Mouse (Mus musculus) layer of hippocampus, adult 2 months (tissue): ENCODE measurements around the gene Chrd. TPM values are rescaled to one million over a fixed set of nuclear protein-coding genes. Genes with fewer than 3 reads are reported as not detected.
A peak's percentile ranks its signal among the peaks of the same experiment; 100 is the strongest.

Experiments used
- DNase-seq, 2 experiments: peaks; one replicate each; pipeline ENCODE4 v3.0.0; 2022; ENCODE audit warnings: low spot score in 2 of 2
- H3K27ac ChIP-seq: fragments of 200-600 bp; 2 replicates; pipeline ENCODE4 v1.8.1; 2022
- H3K4me3 ChIP-seq: fragments of 200-600 bp; 2 replicates; pipeline ENCODE4 v1.8.1; 2022; ENCODE audit warnings: mild to moderate bottlenecking
- CTCF ChIP-seq: fragments of 200-600 bp; conservative IDR thresholded peaks from 2 replicates; pipeline ENCODE4 v1.8.1; 2022; ENCODE audit warnings: antibody characterized with exemption, mild to moderate bottlenecking, moderate library complexity
- total RNA-seq, 2 experiments: library from RNA; stranded (reverse); gene quantifications; 2 replicates each; pipeline ENCODE4 v1.2.3; 2021

The Chrd gene
- total RNA-seq, 2 experiments from 2014 or later: 87.0 to 90.7 TPM

- no peak overlapping the region for H3K27ac ChIP-seq
- no peak overlapping the region for H3K4me3 ChIP-seq
- DNase-seq: no peak
- TF ChIP-seq CTCF: peak; percentile 76
These were observed 32.3 kb downstream of the Chrd start for GRCm38 (mm10) chr16:20765244-20765643.

- no peak overlapping the region for H3K4me3 ChIP-seq
- TF ChIP-seq CTCF: no peak
- no peak for DNase-seq
- no peak overlapping the region for H3K27ac ChIP-seq
These were observed 42.1 kb downstream of the Chrd start for GRCm38 (mm10) chr16:20775021-20775420.

DNA sequence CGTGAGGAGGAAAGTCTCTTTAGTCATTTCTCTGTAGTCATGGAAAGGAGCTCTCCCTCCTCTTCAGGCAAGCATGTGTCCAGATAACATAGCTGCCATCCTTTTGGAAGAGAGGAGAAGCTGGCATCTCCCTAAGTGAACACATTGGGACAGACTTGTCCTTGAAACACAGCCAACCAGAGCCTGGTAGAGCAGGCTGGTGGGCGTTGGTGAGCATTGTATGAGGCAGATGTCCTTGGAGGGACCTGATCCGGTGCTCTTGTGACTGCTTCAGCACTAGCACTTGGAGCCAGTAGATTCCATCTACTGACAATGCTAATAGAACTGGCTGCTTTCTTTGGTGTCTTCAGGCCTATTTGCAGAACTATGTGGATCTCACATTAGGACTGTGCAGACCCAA lies 46.9 kb downstream of the Chrd start:
- H3K4me3 ChIP-seq: no peak overlapping the region
- DNase-seq: peak in 1 of 2 experiments; percentile 33
- H3K27ac ChIP-seq: no peak overlapping the region
- TF ChIP-seq CTCF: no peak

DNA sequence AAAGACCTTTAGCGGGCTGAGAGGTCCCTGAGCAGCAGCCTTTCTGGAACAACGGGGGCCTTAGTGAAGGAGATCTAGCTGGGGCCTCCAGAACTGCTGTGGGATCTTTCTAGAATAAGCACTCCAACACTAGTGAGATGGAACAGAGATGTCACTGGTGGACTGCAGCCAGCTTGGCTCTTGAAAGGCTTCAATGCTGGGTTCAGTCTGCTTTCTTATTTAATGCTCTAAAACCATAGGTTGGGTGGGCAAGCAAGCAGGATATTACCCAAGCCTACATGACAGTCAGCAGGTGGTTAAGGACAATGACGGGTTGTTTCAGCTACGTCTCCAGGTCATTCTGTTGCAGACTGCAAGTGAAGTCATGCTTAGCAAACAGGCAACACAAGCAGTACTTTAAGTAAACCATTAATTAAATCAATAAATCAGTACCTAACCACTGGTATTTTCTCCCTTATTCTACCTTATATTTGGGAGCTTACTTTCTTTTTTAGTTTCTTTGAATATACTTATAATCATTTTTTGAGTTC lies 48.2 kb downstream of the Chrd start:
- no peak overlapping the region for H3K27ac ChIP-seq
- TF ChIP-seq CTCF: no peak
- no peak for DNase-seq
- H3K4me3 ChIP-seq: no peak overlapping the region

DNA sequence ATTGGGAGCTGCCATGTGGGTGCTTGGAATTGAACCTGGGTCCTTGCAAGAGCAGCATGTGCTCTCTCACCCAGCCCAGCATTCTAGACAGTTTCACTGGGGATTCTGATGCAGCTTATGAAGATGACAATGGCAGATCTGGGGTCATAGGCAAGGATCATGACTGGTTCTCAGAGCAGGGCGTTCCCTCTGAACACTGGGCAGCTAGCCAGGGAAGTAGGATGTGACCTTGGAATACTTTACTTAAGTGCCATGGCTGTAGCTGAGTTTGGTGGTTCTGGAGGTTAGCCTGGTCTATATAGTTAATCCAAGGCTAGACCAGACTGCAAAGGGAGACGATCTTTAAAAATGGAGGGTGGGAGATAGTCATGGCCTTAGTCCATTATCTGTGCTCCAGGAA lies 51.0 kb downstream of the Chrd start:
- DNase-seq: no peak
- Histone ChIP-seq H3K4me3 (no peak overlapping the region), H3K27ac (no peak overlapping the region)
- no peak for TF ChIP-seq CTCF

GRCm38 (mm10) chr16:20784754-20785153 lies 51.8 kb downstream of the Chrd start:
- no peak for TF ChIP-seq CTCF
- DNase-seq: no peak
- no peak overlapping the region for H3K4me3 ChIP-seq
- H3K27ac ChIP-seq: no peak overlapping the region

DNA sequence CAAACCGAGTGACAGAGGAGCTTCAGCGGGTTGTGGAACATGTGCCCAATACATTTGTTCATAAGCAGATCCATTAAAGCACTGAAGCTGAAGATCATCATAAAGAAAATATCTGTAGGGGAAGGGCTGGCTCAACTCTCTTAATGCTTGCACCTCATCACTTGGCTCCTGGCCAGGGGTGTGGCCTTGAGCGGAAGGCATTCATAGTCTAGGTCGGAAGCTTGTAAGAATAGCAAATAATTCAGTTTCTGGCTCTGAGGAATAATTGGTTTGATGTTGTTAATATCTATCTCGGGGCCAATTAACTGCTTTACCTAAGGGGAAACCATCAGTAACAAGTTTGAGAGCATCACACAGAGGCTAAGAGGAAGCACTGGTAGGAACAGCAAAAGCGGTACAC lies 53.6 kb downstream of the Chrd start:
- Histone ChIP-seq H3K27ac (no peak overlapping the region), H3K4me3 (no peak overlapping the region)
- no peak for TF ChIP-seq CTCF
- DNase-seq: no peak

- DNase-seq: no peak
- no peak overlapping the region for H3K27ac ChIP-seq
- H3K4me3 ChIP-seq: no peak overlapping the region
- TF ChIP-seq CTCF: no peak
These were observed 58.9 kb downstream of the Chrd start for GRCm38 (mm10) chr16:20791803-20792202.

Other genes with a start within 250 kb of the Chrd start
- gene Eif2b5, start 234.3 kb upstream of the Chrd start, total RNA-seq: 10 to 100 TPM; 48.9 to 50.4 TPM
- gene Dvl3, start 216.1 kb upstream of the Chrd start, total RNA-seq: 10 to 100 TPM; 56.5 to 56.9 TPM
- 100 to 1,000 TPM; 712 to 736 TPM for gene Ap2m1, start 197.6 kb upstream of the Chrd start, total RNA-seq
- gene Abcf3, start 184.6 kb upstream of the Chrd start, total RNA-seq: 10 to 100 TPM; 85.1 to 93.0 TPM
- gene Vwa5b2, start 143.7 kb upstream of the Chrd start, total RNA-seq: 10 to 100 TPM; 25.2 to 27.2 TPM
- gene Eef1akmt4, start 121.5 kb upstream of the Chrd start, total RNA-seq: 1 to 10 TPM; 2.4 to 3.2 TPM
- not detected for gene Gm49333, start 121.5 kb upstream of the Chrd start, total RNA-seq
- gene Alg3, start 121.4 kb upstream of the Chrd start, total RNA-seq: 10 to 100 TPM in 1 of 2 experiments, 1 to 10 TPM in 1; 9.7 to 15.4 TPM
- gene Camk2n2, start 111.8 kb upstream of the Chrd start, total RNA-seq: 10 to 100 TPM; 69.1 to 84.4 TPM
- 10 to 100 TPM; 34.4 to 36.1 TPM for gene Ece2, start 103.3 kb upstream of the Chrd start, total RNA-seq
- gene Psmd2, start 81.5 kb upstream of the Chrd start, total RNA-seq: 100 to 1,000 TPM; 208 to 213 TPM
- gene Eif4g1, start 64.8 kb upstream of the Chrd start, total RNA-seq: 100 to 1,000 TPM; 283 to 297 TPM
- 100 to 1,000 TPM; 450 to 457 TPM for gene Fam131a, start 39.9 kb upstream of the Chrd start, total RNA-seq
- gene Polr2h, start 15.5 kb upstream of the Chrd start, total RNA-seq: 10 to 100 TPM; 26.1 TPM
- gene Clcn2, start 15.4 kb upstream of the Chrd start, total RNA-seq: 10 to 100 TPM; 74.2 to 79.5 TPM
- 10 to 100 TPM; 12.5 to 16.2 TPM for gene Thpo, start 1.4 kb downstream of the Chrd start, total RNA-seq